Mouse (Mus musculus) left cerebral cortex, postnatal 4 days (tissue): ENCODE measurements around the gene Kcne3. TPM values are rescaled to one million over a fixed set of nuclear protein-coding genes. Genes with fewer than 3 reads are reported as not detected.
A peak's percentile ranks its signal among the peaks of the same experiment; 100 is the strongest.

Experiments
- DNase-seq: peaks from one replicate; pipeline ENCODE4 v3.0.0-alpha.2; 2022
- intact Hi-C: fragments of 180-260 bp; cut with DNase I; formaldehyde crosslinking; loops from one replicate; pipeline ENCODE4 v1.15.1; 2025
- total RNA-seq, 2 experiments: library from RNA; stranded (reverse); gene quantifications; 2 replicates each; pipeline ENCODE4 v1.2.3; 2021

Gene Kcne3
- not detected for total RNA-seq

GRCm38 (mm10) chr7:100176269-100176668 is at the start of gene Kcne3:
Gene Kcne3, plus strand, starts transcription at chr7:100176502.
- intact Hi-C loops: no loop called here
- DNase-seq: no peak

GRCm38 (mm10) chr7:100126514-100126913 is 49.8 kb upstream of the Kcne3 start:
- intact Hi-C loops: loop anchor here (10.0 kb wide), 1 partner anchor 58 kb away; no protein-coding TSS in a partner anchor
- DNase-seq: no peak

GRCm38 (mm10) chr7:100128262-100129041 is 47.9 kb upstream of the Kcne3 start:
- no peak for DNase-seq
- intact Hi-C loops: loop anchor here (10.0 kb wide), 1 partner anchor 56 kb away; no protein-coding TSS in a partner anchor

- intact Hi-C loops: no loop called here
- DNase-seq: no peak
Measured at GRCm38 (mm10) chr7:100130592-100130991, 45.7 kb upstream of the Kcne3 start.

- intact Hi-C loops: no loop called here
- DNase-seq: no peak
Measured at GRCm38 (mm10) chr7:100132379-100132778, 43.9 kb upstream of the Kcne3 start.

- no peak for DNase-seq
- intact Hi-C loops: no loop called here
Measured at GRCm38 (mm10) chr7:100137038-100137437, 39.3 kb upstream of the Kcne3 start.

- intact Hi-C loops: no loop called here
- DNase-seq: no peak
Measured at GRCm38 (mm10) chr7:100138075-100138474, 38.2 kb upstream of the Kcne3 start.

- no peak for DNase-seq
- intact Hi-C loops: no loop called here
Measured at GRCm38 (mm10) chr7:100140591-100140990, 35.7 kb upstream of the Kcne3 start.

GRCm38 (mm10) chr7:100148586-100148985 is 27.7 kb upstream of the Kcne3 start:
- intact Hi-C loops: no loop called here
- DNase-seq: no peak

GRCm38 (mm10) chr7:100150086-100150485 is 26.2 kb upstream of the Kcne3 start:
- intact Hi-C loops: no loop called here
- no peak for DNase-seq

- intact Hi-C loops: no loop called here
- DNase-seq: no peak
Measured at GRCm38 (mm10) chr7:100150626-100151025, 25.7 kb upstream of the Kcne3 start.

GRCm38 (mm10) chr7:100157669-100158068 is 18.6 kb upstream of the Kcne3 start:
- intact Hi-C loops: no loop called here
- no peak for DNase-seq

GRCm38 (mm10) chr7:100159105-100159841 is 17.0 kb upstream of the Kcne3 start, which contains the start of gene Lipt2:
Gene Lipt2, plus strand, starts transcription at chr7:100159277.
- peak; percentile 92 for DNase-seq
- intact Hi-C loops: no loop called here

GRCm38 (mm10) chr7:100160006-100160405 is 16.3 kb upstream of the Kcne3 start:
- intact Hi-C loops: no loop called here
- peak; percentile 9 for DNase-seq

GRCm38 (mm10) chr7:100163506-100163905 is 12.8 kb upstream of the Kcne3 start:
- intact Hi-C loops: no loop called here
- no peak for DNase-seq

GRCm38 (mm10) chr7:100168654-100169053 is 7.6 kb upstream of the Kcne3 start:
- intact Hi-C loops: no loop called here
- DNase-seq: no peak

GRCm38 (mm10) chr7:100170756-100171155 is 5.5 kb upstream of the Kcne3 start:
- intact Hi-C loops: no loop called here
- no peak for DNase-seq

- intact Hi-C loops: no loop called here
- peak; percentile 8 for DNase-seq
Measured at GRCm38 (mm10) chr7:100178016-100178890, 2.0 kb downstream of the Kcne3 start.

- intact Hi-C loops: no loop called here
- no peak for DNase-seq
Measured at GRCm38 (mm10) chr7:100178891-100179233, 2.6 kb downstream of the Kcne3 start.

GRCm38 (mm10) chr7:100179394-100179793 is 3.1 kb downstream of the Kcne3 start:
- intact Hi-C loops: no loop called here

GRCm38 (mm10) chr7:100179836-100180407 is 3.6 kb downstream of the Kcne3 start:
- no peak for DNase-seq
- intact Hi-C loops: loop anchor here (10.0 kb wide), 1 partner anchor 55 kb away; the partner anchor contains the start of gene Pold3

More at GRCm38 (mm10) chr7:100179394-100179793, 3.1 kb downstream of the Kcne3 start:
- no peak for DNase-seq
